ENCODE assay signal across 8 mouse cellular contexts in genomic region chr17:71615638-71616318, GRCm38 (mm10). TPM values are rescaled to one million over a fixed set of nuclear protein-coding genes. Genes with fewer than 3 reads are reported as not detected.
A peak's percentile ranks its signal among the peaks of the same experiment; 100 is the strongest.
DNase-seq lines count a peak whose midpoint lies in the region; ATAC-seq lines count a peak whose summit lies in the region.

Gene Wdr43 (plus strand): TSS chr17:71615895.

- peak; percentile 97 for DNase-seq in Muller cell, postnatal 12 days (ENCODE audit: inconsistent ontology term)
- DNase-seq in cerebellum, adult 9-11 months = peak; percentile 96
- peak; percentile 95 to 98 for DNase-seq in frontal cortex, adult 2 months (ENCODE audit: extremely low spot score in 1 of 2, low spot score in 1 of 2)
- peak; percentile 93 to 97 for DNase-seq in layer of hippocampus, postnatal 14 days (ENCODE audit: low spot score in 2 of 2)
- DNase-seq in lung, postnatal 14 days = peak; percentile 95
- DNase-seq in retina, adult 2 months (ENCODE audit: low read depth, low spot score) = peak; percentile 79
- DNase-seq in thymus, postnatal 36 days = peak; percentile 94 to 96

- H3K4me3 ChIP-seq in hindbrain, embryonic 12.5 days = peak within 1 kb of the TSS; percentile 99

- peak; percentile 99 for ATAC-seq in hindbrain, embryonic 12.5 days (ENCODE audit: low FRiP score)

- peak within 1 kb of the TSS; percentile 89 for H3K4me2 ChIP-seq in hindbrain, embryonic 12.5 days (replicated peaks)

- no peaks in the 10 kb centered on the region for H3K9me3 ChIP-seq in hindbrain, embryonic 12.5 days (replicated peaks)

- H3K9ac ChIP-seq in hindbrain, embryonic 12.5 days = peak within 1 kb of the TSS; percentile 94

- H3K27ac ChIP-seq in hindbrain, embryonic 12.5 days = peak within 1 kb of the TSS; percentile 72

- H3K36me3 ChIP-seq in hindbrain, embryonic 12.5 days = peaks cover 6% of the 10 kb centered on the region; the same call in 1 of the 2 replicates

- 6% methylated on average over 40 of the region's 40 CpGs for WGBS in hindbrain, embryonic 12.5 days

- no peaks in the 10 kb centered on the region for H3K27me3 ChIP-seq in hindbrain, embryonic 12.5 days

- peaks cover 18% of the 10 kb centered on the region for H3K4me1 ChIP-seq in hindbrain, embryonic 12.5 days

RNA-seq across cellular contexts. Expression of gene Wdr43, which starts in this region (rescaled TPM):
- polyA plus RNA-seq in frontal cortex, adult 2 months (2012; rRNA removed) = 25.4 and 35.6 TPM in 2 replicates
- 66.9 and 67.4 TPM in 2 replicates for polyA plus RNA-seq in hindbrain, embryonic 12.5 days (2016; fragmentation: Nextera tagmentation; extraction: Ambion mirVana)
- 10 to 100 TPM; 26.8 to 32.4 TPM for total RNA-seq in layer of hippocampus, postnatal 14 days (2021)

Comparison
In these comparisons a context has a peak if more than half of its experiments do, and no peak if none do; other contexts are left out.
1. Peak in every context shown above with its lines: DNase-seq, ATAC-seq, H3K4me3 ChIP-seq and H3K27ac ChIP-seq.